Mouse (Mus musculus): Measurements from ENCODE around the gene Snx18.

Snx18 gene

DNA sequence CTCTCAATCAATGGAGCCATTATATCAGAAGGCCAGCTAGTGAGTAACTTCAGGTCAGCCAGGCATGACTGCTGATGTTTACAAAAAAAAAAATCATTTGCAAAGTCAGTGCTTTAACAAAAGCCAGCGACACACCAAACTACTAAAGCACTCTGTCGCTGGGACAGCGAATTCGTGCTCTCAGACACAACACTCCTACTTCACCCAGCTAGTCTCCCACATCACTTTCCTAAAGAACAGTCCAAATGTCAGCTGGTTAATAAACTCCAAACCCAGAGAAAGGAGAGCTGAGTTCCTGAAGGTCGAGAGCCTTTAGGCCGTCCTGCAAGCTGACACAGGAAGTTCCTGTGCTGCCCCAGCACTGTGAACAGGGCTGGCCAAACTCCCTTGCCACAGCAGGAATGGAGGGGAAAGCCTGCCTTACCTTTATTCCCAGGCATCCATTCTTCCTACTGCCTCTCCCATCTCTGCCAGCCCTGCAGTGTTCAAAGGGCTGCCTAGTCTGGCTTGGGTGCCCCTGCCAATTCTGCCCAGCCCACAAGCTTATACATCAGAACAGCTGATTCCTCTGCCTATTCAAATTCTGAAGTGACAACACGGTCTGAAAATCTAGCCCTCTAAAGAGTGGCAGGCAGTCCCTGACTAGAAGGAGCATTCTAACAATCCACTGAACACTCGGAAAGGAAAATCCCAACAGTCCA, 2.2 kb downstream of the Snx18 start:
- no peak for DNase-seq (ENCODE audit: low read depth)

DNA sequence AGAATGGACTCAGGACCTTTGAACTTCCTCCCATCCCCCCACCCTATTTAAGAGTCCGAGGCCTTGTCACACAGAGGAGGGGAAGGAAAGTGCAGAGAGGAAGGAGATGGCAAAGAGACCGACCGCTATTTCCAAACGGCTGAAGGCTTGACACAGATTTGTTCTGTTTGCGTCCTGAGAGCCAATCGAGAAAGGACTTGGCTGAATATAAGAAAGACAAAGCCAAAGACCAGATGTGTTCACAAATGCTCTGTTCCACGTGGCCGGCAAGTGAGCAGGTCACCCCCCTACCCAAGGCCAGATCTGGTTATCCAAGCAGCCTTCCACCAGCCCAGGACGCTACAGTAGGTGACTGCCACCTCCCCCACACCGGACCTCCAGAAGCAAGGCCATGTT, 2.8 kb downstream of the Snx18 start:
- no peak for DNase-seq (ENCODE audit: low read depth)

DNA sequence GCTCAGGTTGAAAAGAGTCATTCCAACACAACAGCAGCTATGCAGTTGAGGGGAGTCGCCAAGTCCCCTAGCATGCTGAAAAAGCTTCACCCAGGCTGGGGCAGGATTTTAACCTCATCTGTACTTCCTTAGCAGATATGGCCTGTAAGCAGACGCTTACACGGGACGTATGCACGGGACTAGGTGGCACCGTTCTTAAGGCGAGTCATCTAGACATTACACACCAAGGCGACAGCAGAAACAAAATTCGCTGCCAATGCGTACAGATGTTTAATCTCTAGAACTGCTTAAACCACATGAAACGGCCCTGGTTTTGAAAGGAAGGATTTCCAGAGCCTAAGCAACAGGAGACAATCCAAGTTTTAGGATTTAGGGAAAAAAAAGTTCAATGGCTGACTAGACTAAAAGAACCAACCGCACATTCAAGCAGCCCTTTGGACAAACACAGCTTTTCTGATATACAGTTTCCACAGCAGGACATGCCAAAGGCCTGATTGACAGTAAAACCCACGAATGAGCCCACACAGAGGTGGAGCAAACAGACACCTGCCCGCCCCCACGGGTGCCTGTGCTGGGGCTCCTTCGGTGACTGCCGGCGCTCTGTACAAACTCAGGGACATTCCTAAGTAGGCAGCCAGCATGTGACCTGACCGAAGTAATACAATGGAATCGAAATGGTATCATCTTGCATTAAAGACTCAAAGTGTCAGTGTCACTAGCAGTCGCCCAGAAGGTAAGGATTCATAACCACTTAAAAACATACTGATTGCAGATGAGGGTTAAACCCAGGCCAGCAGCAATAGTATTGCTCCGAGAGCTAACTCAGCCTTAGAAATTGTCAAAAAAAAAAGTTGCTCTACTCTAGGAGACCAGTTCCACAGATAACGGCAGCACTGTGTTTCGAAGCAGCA, 3.5 kb downstream of the Snx18 start:
- peak; percentile 78 for DNase-seq (ENCODE audit: low read depth)

DNA sequence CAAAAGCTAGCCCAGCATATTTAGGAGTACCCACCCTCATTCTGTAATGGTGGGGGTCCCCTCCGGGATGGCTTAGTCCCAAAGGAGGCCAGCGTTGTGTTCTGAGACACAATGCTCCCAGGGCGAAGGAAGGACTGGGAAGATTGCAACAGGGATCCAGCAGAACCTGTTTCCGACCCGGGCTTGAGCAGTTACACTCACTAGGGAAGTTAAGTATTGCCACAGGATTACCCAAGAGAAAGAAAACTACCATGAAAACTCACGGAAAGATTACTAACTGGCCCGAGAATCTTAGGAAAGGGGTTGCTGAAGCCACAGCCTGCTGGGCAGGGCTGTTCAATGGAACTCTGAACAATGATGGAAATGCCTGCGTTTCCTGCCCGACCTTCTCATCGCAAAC, 4.5 kb downstream of the Snx18 start:
- DNase-seq (ENCODE audit: low read depth), result no peak

DNA sequence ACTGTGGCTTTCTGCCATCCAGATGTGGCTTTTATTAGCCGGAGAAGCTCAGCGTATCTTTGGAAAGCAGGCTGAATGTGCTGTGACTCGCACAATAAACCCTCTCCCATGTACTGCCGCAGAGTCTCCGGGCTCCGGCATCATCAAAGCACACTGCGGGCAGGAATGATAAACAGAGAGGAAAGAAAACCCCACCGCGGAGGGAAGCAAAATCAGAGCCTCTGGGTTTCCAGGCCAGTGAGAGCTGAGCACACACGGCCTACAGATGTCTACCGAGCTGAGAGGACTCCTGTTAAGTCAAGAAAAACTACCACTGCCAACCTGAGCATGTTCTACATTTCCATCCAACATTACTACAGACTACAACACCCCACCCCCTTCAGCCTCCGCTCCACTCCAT, 5.0 kb downstream of the Snx18 start:
- no peak for DNase-seq (ENCODE audit: low read depth)

DNA sequence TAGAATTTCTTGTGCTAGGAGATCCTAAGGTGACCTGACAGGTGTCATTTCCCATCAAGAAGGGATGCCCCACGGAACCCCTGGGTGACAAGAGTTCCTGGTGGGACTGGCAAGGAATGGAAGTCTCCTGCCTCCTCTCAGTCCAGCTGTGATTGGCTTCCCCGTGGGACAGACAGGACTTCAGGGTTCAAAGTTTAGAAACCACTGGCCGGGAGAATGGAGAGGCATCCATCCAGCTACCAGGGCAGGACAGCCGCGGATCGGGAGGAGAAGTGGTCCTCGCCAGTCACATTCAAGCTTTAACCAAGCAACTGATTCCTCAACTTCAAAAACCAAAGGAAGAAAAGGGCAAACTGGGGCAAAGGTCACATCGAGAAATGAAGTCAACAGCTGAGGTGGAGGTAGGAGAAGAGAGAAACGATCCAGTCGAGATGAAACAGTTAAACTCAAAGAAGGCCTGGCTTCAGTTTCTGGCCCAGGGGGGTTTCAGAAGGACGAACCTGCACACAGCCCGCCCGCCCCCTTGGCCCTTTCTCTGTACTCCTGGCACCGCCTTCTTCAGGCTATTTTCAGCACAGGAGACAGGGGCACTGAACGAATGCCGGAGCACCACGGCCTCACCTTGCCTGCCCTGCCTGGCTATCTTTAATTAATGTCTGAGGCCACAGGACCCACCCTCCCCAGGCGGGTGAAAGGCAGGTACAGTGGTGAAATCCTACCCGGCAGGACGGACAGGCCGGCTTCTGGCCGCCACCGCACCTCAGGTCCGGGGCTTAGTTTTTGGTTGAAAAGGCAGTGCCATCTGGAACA, 6.0 kb downstream of the Snx18 start:
- DNase-seq (ENCODE audit: low read depth), result no peak

DNA sequence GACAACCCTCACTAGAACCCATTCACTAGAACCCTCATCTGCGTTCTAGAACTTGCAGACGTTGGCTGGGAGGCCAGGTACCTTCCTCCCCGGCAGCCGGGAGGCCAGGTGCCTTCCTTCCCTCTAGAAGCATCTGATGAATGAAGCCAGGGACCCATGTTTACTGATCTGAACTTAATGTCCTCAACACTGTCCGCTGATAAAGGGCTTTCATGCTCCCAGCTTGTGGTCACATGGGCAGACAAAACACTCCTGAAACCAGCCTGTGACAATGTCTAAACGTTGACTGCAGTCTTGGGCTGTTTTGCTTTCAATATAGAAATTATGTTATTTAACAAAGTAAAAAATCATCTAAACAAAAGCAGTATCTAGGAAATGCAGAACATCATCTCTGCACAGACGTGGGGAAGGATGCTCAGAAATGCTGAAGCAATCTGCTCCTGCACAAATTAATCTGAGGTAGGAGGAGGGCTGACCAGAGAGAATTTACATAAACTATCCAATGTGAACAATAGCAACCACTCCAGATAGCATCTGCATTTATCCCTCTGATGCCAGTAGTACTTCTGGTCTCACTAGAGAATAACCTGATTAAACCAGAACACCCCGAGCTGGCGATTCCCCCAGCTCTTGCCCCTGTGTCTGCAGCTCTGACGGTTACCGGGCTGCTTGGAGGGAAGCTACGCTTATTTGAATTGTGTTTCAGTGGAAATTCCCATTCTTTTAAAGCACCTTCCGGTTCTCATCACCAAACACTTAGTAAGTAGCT, 7.4 kb downstream of the Snx18 start:
- no peak for DNase-seq (ENCODE audit: low read depth)

DNA sequence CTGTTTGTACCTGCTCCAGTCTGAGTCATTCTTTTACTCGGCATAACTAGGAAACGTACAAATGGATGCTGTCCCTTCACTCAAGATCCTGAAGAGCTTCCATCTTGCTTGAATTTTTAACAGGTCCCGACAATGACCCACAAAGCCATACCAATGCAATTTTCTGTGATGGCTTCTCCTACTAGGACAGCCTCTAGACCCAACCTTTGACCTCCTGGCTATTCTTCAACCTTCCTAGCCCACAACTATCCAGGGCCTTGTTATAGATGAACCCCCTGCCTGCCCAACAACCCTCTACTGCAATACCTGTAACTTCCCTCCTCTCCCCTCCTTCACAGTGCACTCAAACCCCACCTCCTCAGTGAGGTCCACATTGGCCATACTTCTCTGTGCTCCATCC, 8.9 kb downstream of the Snx18 start:
- DNase-seq (ENCODE audit: low read depth), result no peak

DNA sequence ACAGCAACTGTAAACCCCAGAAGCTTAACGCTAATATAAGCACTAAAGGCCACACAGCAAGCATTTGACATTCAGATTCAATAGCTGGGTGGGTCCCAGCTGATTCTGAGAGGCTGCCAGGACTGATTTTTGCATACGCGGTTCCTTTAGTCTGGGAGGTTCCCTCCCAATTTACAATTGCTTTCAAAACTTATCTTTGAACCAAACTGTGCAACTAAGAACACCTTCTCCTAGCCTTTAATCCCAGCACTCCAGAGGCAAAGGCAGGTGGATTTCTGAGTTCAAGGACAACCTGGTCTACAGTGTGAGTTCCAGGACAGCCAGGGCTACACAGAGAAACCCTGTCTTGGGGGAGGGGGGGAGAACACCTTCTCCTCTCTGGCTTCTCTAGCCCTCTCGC, 10.5 kb downstream of the Snx18 start:
- no peak for DNase-seq (ENCODE audit: low read depth)

DNA sequence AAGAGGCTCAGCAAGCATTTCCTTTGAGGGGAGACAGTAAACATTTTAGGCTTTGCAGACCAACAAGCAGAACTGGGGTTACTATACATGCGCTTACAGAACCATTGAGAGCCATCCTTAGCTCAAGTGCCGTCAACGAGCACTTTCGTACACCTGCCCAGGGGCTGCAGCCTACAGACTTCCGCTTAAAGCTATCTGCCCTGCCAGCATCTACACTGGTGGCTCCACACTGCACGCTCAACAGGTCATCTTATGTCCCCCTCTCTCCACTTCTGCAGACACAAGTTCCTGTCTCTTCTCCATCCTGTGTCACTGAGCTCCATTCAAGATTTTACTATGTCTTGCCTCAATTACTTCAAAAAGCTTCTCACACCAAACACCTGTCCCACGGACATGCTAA, 11.0 kb downstream of the Snx18 start:
- no peak for DNase-seq (ENCODE audit: low read depth)

DNA sequence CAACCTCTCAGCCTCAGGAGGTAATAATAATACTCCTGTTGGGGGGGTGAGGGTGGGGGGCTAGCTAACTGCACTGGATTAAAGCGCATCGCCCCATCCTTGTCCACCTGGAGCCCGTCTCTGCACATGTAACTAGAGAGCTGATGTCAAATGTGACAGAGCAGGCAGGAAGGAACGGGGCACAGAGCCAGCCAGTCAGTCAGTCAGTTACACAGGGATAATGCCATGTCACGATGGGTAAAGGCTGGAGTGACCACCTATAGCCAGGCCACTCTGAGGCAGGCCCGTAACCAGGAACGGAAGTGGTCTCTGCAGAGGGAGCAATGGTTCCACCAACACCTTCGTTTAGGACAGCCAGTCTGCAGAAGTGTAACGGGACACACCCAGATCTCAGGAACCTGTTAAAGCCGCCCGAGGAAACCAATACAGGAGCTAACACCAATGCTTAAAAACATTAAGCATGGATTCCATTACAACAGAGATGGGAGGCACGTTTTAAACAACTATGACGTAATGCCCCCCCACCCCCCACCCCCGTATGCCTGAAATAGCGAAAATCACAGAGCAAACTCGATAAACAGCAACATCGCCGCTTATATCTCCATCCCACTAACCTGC, 11.5 kb downstream of the Snx18 start:
- no peak for DNase-seq (ENCODE audit: low read depth)

DNA sequence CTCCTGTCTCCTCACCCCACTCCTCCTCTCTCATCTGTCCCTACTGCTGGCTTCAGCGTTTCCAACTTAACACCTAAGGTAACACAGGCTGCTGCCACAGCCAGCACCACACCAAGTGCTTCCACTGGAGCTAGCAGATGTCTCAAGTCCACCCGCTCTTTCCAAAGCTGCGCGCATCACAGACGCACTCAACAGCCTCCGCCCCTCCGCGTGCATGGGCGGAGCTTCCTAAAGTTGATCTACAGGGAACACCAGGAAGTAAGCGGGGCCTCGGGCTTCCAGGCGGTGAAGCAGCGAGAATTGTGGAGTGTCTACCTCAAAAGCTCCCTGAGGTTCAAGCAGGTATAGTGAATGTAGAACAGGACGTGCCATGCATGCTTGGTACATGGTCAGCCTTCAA, 12.2 kb downstream of the Snx18 start:
- no peak for DNase-seq (ENCODE audit: low read depth)

DNA sequence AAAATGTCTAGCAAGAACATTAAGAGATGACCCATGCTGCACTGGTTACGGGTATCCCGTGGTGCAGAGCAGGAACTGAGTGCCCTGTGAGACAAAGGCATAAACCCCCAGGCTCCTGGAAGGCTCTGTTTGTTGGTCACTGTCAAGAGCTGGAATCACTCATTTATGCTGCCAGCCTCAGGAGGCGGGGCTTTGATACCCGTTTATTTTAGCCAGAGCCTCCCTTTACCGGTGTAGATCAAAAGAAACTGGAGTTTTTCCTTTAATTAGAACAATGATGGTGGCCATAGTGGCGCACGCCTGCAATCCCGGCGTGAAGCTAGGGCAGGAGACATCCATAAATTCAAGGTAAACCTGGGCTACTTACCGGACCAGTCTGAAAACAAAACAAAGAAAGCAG, 12.7 kb downstream of the Snx18 start:
- DNase-seq (ENCODE audit: low read depth), result no peak

DNA sequence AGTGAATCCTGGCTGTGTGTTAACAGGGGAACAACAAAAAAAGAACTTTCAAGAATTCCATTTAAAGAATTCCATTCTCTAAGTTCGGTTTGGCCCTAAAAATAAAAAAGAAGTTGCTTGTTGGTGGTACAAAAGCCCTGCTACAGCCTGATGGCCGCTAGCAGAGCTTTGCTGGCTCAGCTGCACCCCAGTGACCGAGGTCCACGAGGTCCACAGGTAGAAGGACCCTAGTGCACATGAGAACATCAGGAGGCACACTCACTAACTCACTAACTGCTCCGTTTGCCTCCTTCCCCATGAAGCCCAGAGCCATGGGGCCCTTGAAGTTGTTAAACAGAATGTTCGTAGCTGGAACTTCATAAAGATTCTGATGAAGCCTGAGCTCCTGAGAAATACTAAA, 14.0 kb downstream of the Snx18 start:
- DNase-seq (ENCODE audit: low read depth), result no peak

DNA sequence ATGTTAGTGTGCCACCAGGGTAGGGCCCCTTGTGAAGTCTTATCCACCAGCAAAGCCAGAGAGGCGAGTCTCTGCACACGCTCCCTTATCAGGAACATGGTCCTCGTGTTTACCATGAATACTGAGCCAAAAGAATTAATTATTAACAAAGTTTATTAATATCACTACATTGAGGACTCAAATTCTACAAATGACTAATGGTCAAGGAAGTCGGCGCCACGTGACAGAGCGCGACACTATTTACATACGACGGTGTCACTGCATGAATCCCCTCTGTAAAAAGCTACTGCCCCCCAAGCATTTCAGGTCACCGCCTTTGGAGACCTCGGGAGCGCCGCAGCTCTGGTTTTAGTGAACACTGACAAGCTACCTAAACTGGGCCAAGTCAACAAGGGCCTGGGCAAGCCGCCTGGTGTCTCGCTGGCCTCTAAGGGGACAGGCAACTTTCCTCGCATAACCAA, 15.5 kb downstream of the Snx18 start:
- no peak for DNase-seq (ENCODE audit: low read depth)

DNA sequence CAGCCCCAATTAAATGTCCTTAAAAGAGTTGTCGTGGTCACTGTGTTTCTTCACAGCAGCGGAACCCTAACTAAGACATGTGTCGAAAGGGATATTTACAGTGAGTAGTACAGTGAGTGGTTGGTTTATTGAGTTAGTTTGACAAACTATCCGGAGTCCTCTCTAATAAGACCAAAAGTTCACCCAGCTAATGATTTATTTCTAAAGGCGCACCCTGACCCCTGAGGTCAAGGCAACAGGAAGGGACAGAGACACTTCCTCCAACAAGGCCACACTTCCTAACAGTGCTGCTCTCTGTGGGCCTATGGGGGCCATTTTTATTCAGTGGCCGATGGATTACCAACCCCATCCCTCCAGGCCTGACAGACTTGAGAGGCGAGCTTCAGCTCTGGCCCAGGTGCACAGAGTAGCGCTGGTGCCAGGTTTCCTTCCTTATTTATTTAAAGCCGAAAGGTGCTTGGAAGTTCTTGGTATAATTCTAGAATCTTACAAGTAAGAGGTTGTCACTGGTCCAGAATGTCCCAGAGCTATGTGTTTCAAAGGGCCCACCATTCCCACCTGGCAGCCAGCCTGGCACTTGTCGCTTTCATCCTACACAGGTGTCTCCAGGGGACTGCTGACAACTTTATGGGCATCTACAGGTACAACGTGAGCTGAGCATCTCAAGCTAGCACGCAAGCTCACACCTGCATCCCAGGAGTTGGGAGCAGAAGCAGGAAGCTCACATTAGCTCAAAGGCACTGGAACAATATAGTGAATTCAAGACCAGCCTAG, 16.3 kb downstream of the Snx18 start:
- no peak for DNase-seq (ENCODE audit: low read depth)

DNA sequence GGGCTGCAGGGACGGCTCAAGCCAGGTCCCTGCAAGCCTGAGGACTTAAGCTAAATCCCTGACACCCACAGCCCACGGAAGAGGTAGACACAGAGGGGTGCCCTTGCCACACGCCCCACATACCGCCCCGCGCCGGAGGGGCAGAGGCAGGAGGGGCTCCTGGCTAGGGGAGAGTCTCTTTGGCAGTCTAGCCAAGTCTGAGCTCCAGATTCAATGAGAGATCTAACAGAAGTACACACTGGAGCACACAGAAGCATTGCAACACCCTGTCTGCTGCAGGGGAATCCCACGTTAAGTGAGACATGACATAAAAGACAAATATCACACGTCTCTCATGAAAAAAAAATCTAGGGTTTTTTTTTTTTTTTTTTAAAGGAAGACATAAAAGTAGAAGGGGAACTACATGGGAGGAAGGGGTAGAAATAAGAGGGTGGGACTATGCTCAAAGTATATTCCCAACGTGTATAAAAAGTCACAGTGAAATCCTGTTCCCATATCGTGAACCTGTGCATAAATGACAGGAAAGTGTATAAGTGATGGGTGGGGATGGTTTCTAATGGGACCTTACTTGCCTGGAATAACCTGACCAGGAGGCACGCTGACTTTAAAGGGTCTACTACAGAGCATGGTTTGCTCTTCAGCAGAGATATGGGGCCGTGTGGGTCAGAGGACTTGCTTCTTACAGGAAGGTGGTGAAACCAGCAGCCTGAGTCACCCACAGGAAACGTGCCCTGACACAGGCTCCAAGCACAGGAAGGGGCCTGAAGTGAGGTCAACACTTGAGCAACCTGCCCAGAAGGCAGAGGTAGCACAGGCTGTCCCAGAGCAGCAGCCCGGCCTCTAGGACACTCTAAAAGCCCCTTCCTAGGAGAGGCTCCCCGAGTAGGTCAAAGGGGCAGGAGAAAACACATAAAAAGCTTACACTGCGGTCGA, 17.6 kb downstream of the Snx18 start:
- no peak for DNase-seq (ENCODE audit: low read depth)

DNA sequence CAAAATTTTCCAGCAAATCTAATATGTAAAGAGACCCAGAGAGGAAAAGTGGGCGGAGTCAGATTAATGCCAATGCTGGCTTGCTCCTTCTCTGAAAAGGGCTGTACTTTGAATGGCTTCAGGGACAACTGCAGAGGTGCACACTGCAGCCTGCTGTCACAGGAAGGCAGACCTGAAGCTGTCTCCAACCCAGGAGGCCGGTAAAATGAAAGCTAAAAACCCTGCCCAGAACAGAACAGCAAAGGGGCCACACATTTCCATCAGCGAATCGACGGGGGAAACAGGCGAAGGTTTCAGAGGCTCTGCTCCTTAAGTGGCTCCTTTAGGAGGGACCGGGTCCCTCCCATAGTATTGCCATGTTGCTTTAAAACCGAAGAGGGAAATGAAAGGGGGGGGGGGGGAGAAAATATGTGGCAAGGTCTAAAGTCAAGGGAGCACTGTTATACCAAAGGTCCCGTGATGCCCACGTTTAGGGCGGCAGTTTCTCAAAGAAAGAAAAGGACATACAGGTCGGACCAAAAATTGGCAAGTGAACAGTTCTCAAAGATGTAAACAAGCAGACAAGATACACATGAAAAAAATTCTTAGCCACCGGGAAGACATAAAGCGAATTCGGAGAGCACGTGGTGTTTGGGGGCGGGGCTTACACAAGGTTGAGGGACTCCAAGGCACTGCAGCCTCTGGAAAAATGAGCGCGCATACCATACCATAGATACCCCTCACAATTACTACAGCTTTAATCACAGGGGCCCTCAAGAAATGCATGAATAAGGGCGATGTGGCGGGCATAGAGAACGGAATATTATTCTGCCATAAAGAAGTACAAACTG, 18.4 kb downstream of the Snx18 start:
- no peak for DNase-seq (ENCODE audit: low read depth)

DNA sequence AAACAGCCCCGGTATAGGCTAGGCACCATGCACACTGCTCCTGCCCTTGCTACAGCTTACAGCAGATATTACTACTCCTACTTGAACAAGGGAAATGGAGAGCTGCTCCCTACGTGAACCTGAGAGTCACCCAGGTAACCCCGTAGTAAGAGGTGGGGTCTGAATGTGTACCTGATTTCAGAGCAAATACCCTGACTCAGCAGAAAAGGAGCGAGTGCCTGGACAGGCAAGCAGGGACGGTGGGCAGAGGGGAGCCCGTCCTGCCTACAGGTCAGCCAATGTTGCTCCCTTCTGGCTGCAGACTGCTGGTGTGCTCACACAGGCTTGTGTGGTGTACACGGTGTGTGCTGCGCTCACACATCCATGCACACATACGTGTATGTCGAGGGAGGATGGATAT, 20.7 kb downstream of the Snx18 start:
- DNase-seq (ENCODE audit: low read depth), result no peak

Measured in c-Kit-positive CD71-positive TER-119-negative erythroid progenitor cells, embryonic 14.5 days (primary cell).